ENCODE assay signal across 8 mouse cellular contexts in genomic region chr9:110879191-110879920, GRCm38 (mm10). TPM values are rescaled to one million over a fixed set of nuclear protein-coding genes. Genes with fewer than 3 reads are reported as not detected.
A peak's percentile ranks its signal among the peaks of the same experiment; 100 is the strongest.
DNase-seq lines count a peak whose midpoint lies in the region; ATAC-seq and TF ChIP-seq lines count a peak whose summit lies in the region.

Gene Als2cl (plus strand): TSS chr9:110879870.

- ATAC-seq in embryonic facial prominence, embryonic 14.5 days (ENCODE audit: low read depth) = peak; percentile 20; the same call in 1 of the 2 replicates
- ATAC-seq in heart, postnatal 0 days (ENCODE audit: insufficient read depth, low read depth) = peak; percentile 25

- TF ChIP-seq CTCF in C2C12 (IDR thresholded peaks at IDR 0.05; ENCODE audit: control insufficient read depth, insufficient read depth, insufficient read length) = no peak
- TF ChIP-seq CTCF in heart, postnatal 0 days (IDR thresholded peaks at IDR 0.05; ENCODE audit: low read depth) = no peak
- no peak for TF ChIP-seq CTCF in testis, adult 2 months (IDR thresholded peaks at IDR 0.05; ENCODE audit: control insufficient read depth, insufficient read depth, insufficient replicate concordance, low read depth, low read length)

- H3K9ac ChIP-seq in embryonic facial prominence, embryonic 14.5 days (ENCODE audit: low read depth, low read length) = peak within 1 kb of the TSS; percentile 68
- H3K9ac ChIP-seq in heart, postnatal 0 days (replicated peaks; ENCODE audit: low read depth, low read length) = peak within 1 kb of the TSS; percentile 54

- H3K4me3 ChIP-seq in C2C12 (ENCODE audit: insufficient read depth, poor library complexity, severe bottlenecking) = peak within 1 kb of the TSS; percentile 25
- peak within 1 kb of the TSS; percentile 61 for H3K4me3 ChIP-seq in embryonic facial prominence, embryonic 14.5 days (ENCODE audit: low read depth, low read length)
- H3K4me3 ChIP-seq in heart, postnatal 0 days (ENCODE audit: low read depth, low read length) = peak within 1 kb of the TSS; percentile 58
- H3K4me3 ChIP-seq in midbrain, embryonic 10.5 days = peak within 1 kb of the TSS; percentile 64
- H3K4me3 ChIP-seq in testis, adult 2 months (ENCODE audit: control insufficient read depth, low read depth, low read length) = peak within 1 kb of the TSS; percentile 83

- H3K4me2 ChIP-seq in embryonic facial prominence, embryonic 14.5 days (ENCODE audit: low read depth, low read length) = peak within 1 kb of the TSS; percentile 92
- peak within 1 kb of the TSS; percentile 74 for H3K4me2 ChIP-seq in heart, postnatal 0 days (ENCODE audit: low read depth, low read length)

- TF ChIP-seq EP300 in heart, postnatal 0 days (IDR thresholded peaks at IDR 0.05; ENCODE audit: low read depth) = no peak

- WGBS in embryonic facial prominence, embryonic 14.5 days = 11% methylated on average over 12 of the region's 12 CpGs
- 13% methylated on average over 12 of the region's 12 CpGs for WGBS in heart, postnatal 0 days
- WGBS in midbrain, embryonic 10.5 days = 13% methylated on average over 12 of the region's 12 CpGs

- no peaks in the 10 kb centered on the region for H3K79me3 ChIP-seq in C2C12 (ENCODE audit: low read depth)

- no peaks in the 10 kb centered on the region for H3K79me2 ChIP-seq in C2C12 (ENCODE audit: control insufficient read depth, insufficient read depth)

- H3K27me3 ChIP-seq in C2C12 (ENCODE audit: control insufficient read depth, insufficient read depth, insufficient read length) = no peaks in the 10 kb centered on the region
- peaks cover 13% of the 10 kb centered on the region for H3K27me3 ChIP-seq in embryonic facial prominence, embryonic 14.5 days (replicated peaks; ENCODE audit: control insufficient read depth, insufficient read depth, low read length)
- peaks cover under 1% of the 10 kb centered on the region; the same call in 1 of the 2 replicates for H3K27me3 ChIP-seq in heart, postnatal 0 days (ENCODE audit: control insufficient read depth, insufficient read depth, low read length)
- H3K27me3 ChIP-seq in midbrain, embryonic 10.5 days (ENCODE audit: low read depth, poor library complexity, severe bottlenecking) = peaks cover 77% of the 10 kb centered on the region
- no peaks in the 10 kb centered on the region for H3K27me3 ChIP-seq in testis, adult 2 months (ENCODE audit: control insufficient read depth, insufficient read depth, low read length)

- peaks cover 21% of the 10 kb centered on the region for H3K4me1 ChIP-seq in embryonic facial prominence, embryonic 14.5 days (ENCODE audit: control insufficient read depth, insufficient read depth, low read length)
- H3K4me1 ChIP-seq in heart, postnatal 0 days (ENCODE audit: control insufficient read depth, insufficient read depth) = peaks cover 24% of the 10 kb centered on the region
- H3K4me1 ChIP-seq in midbrain, embryonic 10.5 days = peaks cover 28% of the 10 kb centered on the region
- peaks cover 27% of the 10 kb centered on the region for H3K4me1 ChIP-seq in testis, adult 2 months (ENCODE audit: control insufficient read depth, insufficient read depth, low read length)

- no peak within 1 kb of the TSS for H3ac ChIP-seq in C2C12 (ENCODE audit: control insufficient read depth, insufficient read length, low read depth)

- no peak for TF ChIP-seq POLR2A in testis, adult 2 months (IDR thresholded peaks at IDR 0.05; ENCODE audit: control insufficient read depth, low read depth, low read length)

- peak; percentile 23 for DNase-seq in cerebellum, adult 11-12 months
- no peak for DNase-seq in cerebellum, postnatal 25 days
- DNase-seq in embryonic facial prominence, embryonic 14.5 days (ENCODE audit: low spot score) = peak; percentile 24
- no peak for DNase-seq in heart, postnatal 0 days (ENCODE audit: low spot score)
- peak; percentile 74 for DNase-seq in kidney, postnatal 14 days
- DNase-seq in midbrain, embryonic 10.5 days (ENCODE audit: low spot score) = no peak

- no peaks in the 10 kb centered on the region for H3K36me3 ChIP-seq in C2C12 (ENCODE audit: control insufficient read depth, insufficient read depth)
- H3K36me3 ChIP-seq in embryonic facial prominence, embryonic 14.5 days (ENCODE audit: control insufficient read depth, insufficient read depth, low read length) = no peaks in the 10 kb centered on the region
- peaks cover under 1% of the 10 kb centered on the region; the same call in 1 of the 2 replicates for H3K36me3 ChIP-seq in heart, postnatal 0 days (replicated peaks; ENCODE audit: control insufficient read depth, insufficient read depth, low read length)
- no peaks in the 10 kb centered on the region for H3K36me3 ChIP-seq in midbrain, embryonic 10.5 days
- H3K36me3 ChIP-seq in testis, adult 2 months (ENCODE audit: control insufficient read depth, insufficient read depth, low read length) = no peaks in the 10 kb centered on the region

- H3K9me3 ChIP-seq in embryonic facial prominence, embryonic 14.5 days (ENCODE audit: control insufficient read depth, low read length) = no peaks in the 10 kb centered on the region
- H3K9me3 ChIP-seq in heart, postnatal 0 days (replicated peaks; ENCODE audit: control insufficient read depth, low read length) = no peaks in the 10 kb centered on the region
- no peaks in the 10 kb centered on the region for H3K9me3 ChIP-seq in midbrain, embryonic 10.5 days (replicated peaks)

- no peak within 1 kb of the TSS for H3K27ac ChIP-seq in embryonic facial prominence, embryonic 14.5 days (replicated peaks; ENCODE audit: low read depth, low read length)
- peak within 1 kb of the TSS; percentile 80 for H3K27ac ChIP-seq in heart, postnatal 0 days (ENCODE audit: low read depth)
- H3K27ac ChIP-seq in midbrain, embryonic 10.5 days (replicated peaks) = no peak within 1 kb of the TSS
- H3K27ac ChIP-seq in testis, adult 2 months (ENCODE audit: control insufficient read depth, insufficient read depth, low read depth, low read length) = peak within 1 kb of the TSS; percentile 88

TF ChIP-seq in C2C12, 6 proteins besides CTCF, POLR2A, EP300 and RAD21:
- TF ChIP-seq CEBPB (IDR thresholded peaks at IDR 0.05; ENCODE audit: low read depth) (no peak), MYOD1 (IDR thresholded peaks at IDR 0.05; ENCODE audit: control insufficient read depth, insufficient read length, low read depth) (no peak), MAX (IDR thresholded peaks at IDR 0.05) (no peak), USF1 (IDR thresholded peaks at IDR 0.05; ENCODE audit: low read depth) (no peak), FOSL1 (IDR thresholded peaks at IDR 0.05; ENCODE audit: insufficient read depth, low read length, poor library complexity, severe bottlenecking) (no peak), MYOG (IDR thresholded peaks at IDR 0.05; ENCODE audit: control insufficient read depth, extremely low read depth, insufficient read length) (no peak)

RNA-seq across cellular contexts. Expression of gene Als2cl, which starts in this region (rescaled TPM):
- polyA plus RNA-seq in C2C12 (2012; fragmentation: generic; extraction: Trizol) = 2.6 TPM
- 3.0 and 3.4 TPM in 2 replicates for polyA plus RNA-seq in embryonic facial prominence, embryonic 14.5 days (2014; fragmentation: Nextera tagmentation; extraction: Ambion mirVana)
- 5.5 and 6.0 TPM in 2 replicates for total RNA-seq in heart, postnatal 0 days (2014; rRNA removed; ENCODE audit: low replicate concordance)
- polyA plus RNA-seq in heart, postnatal 0 days (2015; fragmentation: Nextera tagmentation; extraction: Ambion mirVana) = 1.3 and 2.1 TPM in 2 replicates
- polyA plus RNA-seq in midbrain, embryonic 10.5 days (2016; fragmentation: Nextera tagmentation; extraction: Ambion mirVana) = 0.78 and 0.83 TPM in 2 replicates
- 4.1 and 4.8 TPM in 2 replicates for polyA plus RNA-seq in testis, adult 2 months (2012; rRNA removed)

Comparison
In these comparisons a context has a peak if more than half of its experiments do, and no peak if none do; other contexts are left out.
1. DNase-seq: peak in cerebellum, adult 11-12 months (single experiment), embryonic facial prominence, embryonic 14.5 days (single experiment) and kidney, postnatal 14 days (single experiment); none in cerebellum, postnatal 25 days (0 of 2), heart, postnatal 0 days (single experiment) and midbrain, embryonic 10.5 days (single experiment).
2. H3K4me3 ChIP-seq: peak in every context shown above with its lines; median percentile 83 in testis, adult 2 months; 64 in midbrain, embryonic 10.5 days; 61 in embryonic facial prominence, embryonic 14.5 days; 58 in heart, postnatal 0 days; 25 in C2C12.
3. H3K27ac ChIP-seq: peak in heart, postnatal 0 days (single experiment) and testis, adult 2 months (single experiment); none in embryonic facial prominence, embryonic 14.5 days (single experiment) and midbrain, embryonic 10.5 days (single experiment).